Mouse (Mus musculus) cerebellum, adult 2 months (tissue): ENCODE results near the gene Rpl23. TPM values are rescaled to one million over a fixed set of nuclear protein-coding genes. Genes with fewer than 3 reads are reported as not detected.

Source experiments
- DNase-seq, 2 experiments: peaks; one replicate each; pipeline ENCODE4 v3.0.0; 2021
- H3K27ac ChIP-seq: fragments of 200-500 bp; 2 replicates; pipeline ENCODE4 v1.5.1; 2012; ENCODE audit warnings: low read length, control low read depth, inconsistent platforms; ENCODE audit not compliant: insufficient read depth
- H3K27me3 ChIP-seq: fragments of 200-500 bp; 2 replicates; pipeline ENCODE4 v1.6.1; 2012; ENCODE audit warnings: inconsistent platforms, mild to moderate bottlenecking, low read length, moderate library complexity; ENCODE audit not compliant: control insufficient read depth, insufficient read depth
- H3K4me1 ChIP-seq: fragments of 200-500 bp; 2 replicates; pipeline ENCODE4 v1.6.1; 2011; ENCODE audit warnings: low read length; ENCODE audit not compliant: control insufficient read depth, insufficient read depth
- H3K4me3 ChIP-seq: fragments of 200-500 bp; replicated peaks from 2 replicates; pipeline ENCODE3; 2011; ENCODE audit warnings: mild to moderate bottlenecking, low read depth, low read length, control low read depth; ENCODE audit not compliant: insufficient read depth
- CTCF ChIP-seq: fragments of 200-500 bp; IDR thresholded peaks from 2 replicates; pipeline ENCODE4 v1.5.1; 2011; ENCODE audit warnings: low read depth, mild to moderate bottlenecking, control low read depth, low read length, moderate library complexity, borderline replicate concordance; ENCODE audit not compliant: insufficient read depth
- POLR2A ChIP-seq: fragments of 200-500 bp; IDR thresholded peaks from 2 replicates; pipeline ENCODE4 v1.6.1; 2011; ENCODE audit warnings: low read length, control low read depth, borderline replicate concordance; ENCODE audit not compliant: insufficient read depth
- whole genome bisulfite sequencing: fragments of 180-500 bp; shearing (Covaris S2); methylation state at CpG from one replicate; pipeline ENCODE4 v1.1.7; 2018; 5-methylcytosine and 5-hydroxymethylcytosine counted together
- polyA plus RNA-seq: library from polyadenylated mRNA; depleted of rRNA; stranded (reverse); fragments of >200 nt; gene quantifications from 2 replicates; pipeline ENCODE4 v1.2.3, GENCODE M21; 2012

The Rpl23 gene
- polyA plus RNA-seq, 1 experiment: 281 TPM

DNA sequence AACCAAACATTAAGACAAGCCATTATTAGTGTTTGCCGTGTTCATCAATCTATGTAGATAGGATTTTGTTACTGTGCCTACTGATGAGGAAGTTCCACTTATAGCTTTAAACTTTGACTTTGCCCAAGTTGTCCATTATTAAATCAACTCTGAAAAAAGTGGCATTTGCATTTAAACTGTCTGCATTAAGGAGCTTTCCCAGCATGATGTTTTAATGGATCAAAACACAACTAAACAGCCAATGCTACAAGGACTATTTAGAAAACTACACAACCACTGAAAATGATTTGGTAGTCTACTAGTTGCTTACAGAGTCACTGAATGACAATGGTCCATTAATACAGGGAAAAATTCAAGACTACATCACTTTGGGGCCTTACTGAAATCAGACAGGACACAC, 3.3 kb downstream of the Rpl23 start:
- 95% methylated on average over 1 of the region's 1 CpGs for WGBS
- Histone ChIP-seq H3K4me3 (no peak overlapping the region), H3K27ac (no peak overlapping the region), H3K27me3 (no peaks in the 10 kb centered on the region), H3K4me1 (no peaks in the 10 kb centered on the region)
- DNase-seq: no peak
- TF ChIP-seq POLR2A (no peak), CTCF (no peak)

DNA sequence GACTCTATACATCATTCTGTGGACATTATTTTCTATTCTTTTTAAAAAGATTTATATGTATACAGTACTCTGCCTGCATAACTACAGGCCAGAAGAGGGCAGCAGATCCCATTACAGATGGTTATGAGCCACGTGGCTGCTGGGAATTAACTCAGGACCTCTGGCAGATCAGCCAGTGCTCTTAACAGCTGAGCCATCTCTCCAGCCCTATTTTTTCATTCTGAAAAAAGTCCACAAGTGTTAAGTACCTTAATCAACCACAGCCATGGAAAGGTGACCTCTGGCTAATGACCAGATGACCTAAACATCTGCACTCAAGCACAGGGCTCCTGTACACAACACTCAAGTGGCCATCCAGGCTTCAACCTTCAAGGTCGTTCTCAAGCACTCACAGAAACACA, 5.1 kb downstream of the Rpl23 start:
- Histone ChIP-seq H3K27me3 (no peaks in the 10 kb centered on the region), H3K27ac (no peak overlapping the region), H3K4me1 (no peaks in the 10 kb centered on the region), H3K4me3 (no peak overlapping the region)
- DNase-seq: no peak
- no peak for TF ChIP-seq POLR2A
- TF ChIP-seq CTCF: no peak
- WGBS: 46% methylated on average over 2 of the region's 2 CpGs

DNA sequence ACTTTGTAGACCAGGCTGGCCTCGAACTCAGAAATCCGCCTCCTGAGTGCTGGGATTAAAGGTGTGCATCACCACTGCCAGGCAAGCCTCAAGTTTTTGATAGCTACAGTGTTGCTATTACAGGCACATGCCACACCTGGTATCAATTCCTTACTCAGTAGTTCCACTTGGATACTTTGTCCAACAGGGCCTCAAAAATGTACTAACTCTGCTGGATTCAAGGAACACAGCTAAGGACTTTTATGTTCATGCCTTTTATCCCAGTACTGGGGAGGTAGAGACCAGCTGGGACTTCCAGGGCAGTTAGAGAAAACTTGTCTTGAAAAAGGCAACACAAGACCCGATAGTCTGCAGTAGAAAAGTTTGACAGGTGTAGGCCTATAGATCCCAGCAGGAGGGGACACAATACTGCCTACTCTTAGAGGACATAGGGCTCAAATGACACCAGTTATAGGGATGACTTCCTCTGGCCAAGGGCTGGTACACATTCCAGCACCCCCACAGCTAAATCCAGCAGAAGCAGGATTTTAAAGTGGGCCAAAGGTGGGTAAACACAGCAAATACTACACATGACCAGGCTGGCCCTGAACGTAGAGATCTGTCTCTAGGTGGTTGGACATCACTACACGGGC, 5.6 kb downstream of the Rpl23 start:
- WGBS: 54% methylated on average over 5 of the region's 5 CpGs
- DNase-seq: no peak
- TF ChIP-seq POLR2A: no peak
- TF ChIP-seq CTCF: no peak
- H3K27ac ChIP-seq: no peak overlapping the region
- no peaks in the 10 kb centered on the region for H3K27me3 ChIP-seq
- no peaks in the 10 kb centered on the region for H3K4me1 ChIP-seq
- no peak overlapping the region for H3K4me3 ChIP-seq

DNA sequence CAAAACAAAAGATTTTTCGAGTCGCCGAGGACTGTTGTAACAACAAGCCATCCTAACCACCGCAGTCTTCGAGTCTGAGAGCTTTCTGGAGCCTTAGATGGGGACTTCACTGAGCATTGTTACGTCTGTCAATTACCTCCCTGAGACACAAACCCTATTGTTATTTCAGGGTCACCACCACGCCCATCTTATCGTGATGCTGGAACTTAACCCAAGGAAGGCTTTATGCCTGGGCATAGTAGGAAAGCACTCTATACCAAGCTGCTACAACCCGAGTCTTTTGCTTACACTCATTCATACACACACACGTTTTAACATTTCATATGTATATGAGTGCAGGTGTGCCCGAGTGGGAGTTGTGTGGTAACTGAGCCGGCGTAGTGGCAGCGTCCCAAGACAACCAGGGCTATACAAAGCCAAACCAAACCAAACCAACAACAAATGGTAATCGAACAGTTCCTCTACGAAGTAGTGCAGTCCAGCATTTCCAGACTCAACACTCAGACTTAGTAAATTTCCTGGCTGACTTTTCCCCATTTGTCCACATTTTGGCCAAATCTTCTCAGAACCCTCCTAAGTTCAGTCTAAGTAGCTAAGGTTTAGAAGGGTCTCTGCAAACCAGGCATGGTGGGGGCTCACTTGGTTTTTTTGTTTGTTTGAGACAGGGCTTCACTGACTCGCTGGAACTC, 6.3 kb downstream of the Rpl23 start, which contains the start of gene 1700001P01Rik:
Gene 1700001P01Rik (minus strand): TSS at position 111 of the 689 bp plus-strand sequence.
- Histone ChIP-seq H3K4me3 (no peak within 1 kb of the TSS), H3K27me3 (no peaks in the 10 kb centered on the region), H3K4me1 (no peaks in the 10 kb centered on the region), H3K27ac (no peak within 1 kb of the TSS)
- TF ChIP-seq POLR2A (no peak), CTCF (no peak)
- no peak for DNase-seq
- 46% methylated on average over 17 of the region's 17 CpGs for WGBS

DNA sequence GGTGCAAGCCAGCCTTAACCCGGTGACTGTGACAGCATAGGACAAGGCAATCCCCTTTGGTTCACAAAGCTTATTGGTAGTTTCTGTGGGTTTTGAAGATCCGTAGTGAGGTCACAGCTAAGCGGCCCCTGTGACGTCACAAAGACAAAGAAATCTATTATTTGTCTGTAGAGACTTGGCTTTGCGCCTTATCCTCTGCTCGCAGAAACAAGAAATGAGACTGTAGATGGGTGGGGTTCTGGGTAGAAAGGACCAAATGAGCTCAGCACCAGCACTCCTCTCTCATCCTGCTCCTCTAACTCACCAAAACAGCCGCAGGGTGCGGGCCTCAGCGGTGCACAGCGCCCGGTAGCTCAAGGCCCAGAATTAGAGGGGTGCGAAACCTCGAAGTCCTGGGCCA, 7.1 kb downstream of the Rpl23 start:
- Histone ChIP-seq H3K4me3 (no peak overlapping the region), H3K27me3 (no peaks in the 10 kb centered on the region), H3K4me1 (no peaks in the 10 kb centered on the region), H3K27ac (no peak overlapping the region)
- TF ChIP-seq CTCF (no peak), POLR2A (no peak)
- DNase-seq: no peak
- WGBS: 72% methylated on average over 13 of the region's 13 CpGs

DNA sequence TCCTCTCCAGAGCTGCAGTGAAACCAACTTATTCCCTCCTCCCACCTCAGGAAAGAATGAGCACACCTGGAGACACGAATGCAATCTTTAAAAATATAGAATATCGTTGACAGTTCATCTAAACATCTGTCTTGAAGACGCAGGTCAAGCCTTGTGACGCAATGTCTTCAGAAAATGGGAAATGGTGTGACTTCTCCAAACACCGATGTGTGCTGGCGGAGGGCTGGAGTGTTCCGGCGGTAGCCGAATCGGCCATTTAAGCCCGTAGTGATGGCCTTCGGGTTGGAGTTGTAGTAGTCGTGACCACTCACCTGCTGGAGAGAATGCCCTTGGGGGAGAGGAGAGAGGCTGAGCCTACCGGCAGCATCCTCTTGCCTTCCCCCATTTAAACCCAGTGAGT, 10.8 kb downstream of the Rpl23 start:
- DNase-seq: no peak
- Histone ChIP-seq H3K4me3 (no peak overlapping the region), H3K4me1 (no peaks in the 10 kb centered on the region), H3K27ac (no peak overlapping the region), H3K27me3 (no peaks in the 10 kb centered on the region)
- no peak for TF ChIP-seq CTCF
- no peak for TF ChIP-seq POLR2A
- WGBS: 79% methylated on average over 14 of the region's 14 CpGs

DNA sequence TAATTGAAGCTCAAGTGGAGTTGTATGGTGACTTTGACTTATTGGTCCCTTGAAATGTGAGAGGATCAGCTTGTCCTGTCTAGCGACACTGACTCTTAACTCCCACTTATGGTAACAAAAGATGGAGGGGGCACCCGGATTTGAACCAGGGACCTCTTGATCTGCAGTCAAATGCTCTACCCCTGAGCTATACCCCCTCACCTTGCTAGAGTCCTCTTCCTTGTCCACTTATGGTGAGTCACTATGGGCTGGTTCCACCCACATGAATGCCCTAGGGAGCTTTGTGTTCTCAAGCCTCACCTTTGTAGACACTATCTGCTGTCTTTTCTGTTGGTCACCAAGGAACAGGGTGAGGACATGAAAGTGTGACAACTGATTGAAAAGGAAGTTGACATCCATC, 12.5 kb downstream of the Rpl23 start:
- Histone ChIP-seq H3K4me1 (peaks cover 8% of the 10 kb centered on the region; the same call in 1 of the 2 replicates), H3K4me3 (no peak overlapping the region), H3K27ac (no peak overlapping the region), H3K27me3 (no peaks in the 10 kb centered on the region)
- DNase-seq: no peak
- WGBS: 36% methylated on average over 2 of the region's 2 CpGs
- TF ChIP-seq CTCF (no peak), POLR2A (no peak)

DNA sequence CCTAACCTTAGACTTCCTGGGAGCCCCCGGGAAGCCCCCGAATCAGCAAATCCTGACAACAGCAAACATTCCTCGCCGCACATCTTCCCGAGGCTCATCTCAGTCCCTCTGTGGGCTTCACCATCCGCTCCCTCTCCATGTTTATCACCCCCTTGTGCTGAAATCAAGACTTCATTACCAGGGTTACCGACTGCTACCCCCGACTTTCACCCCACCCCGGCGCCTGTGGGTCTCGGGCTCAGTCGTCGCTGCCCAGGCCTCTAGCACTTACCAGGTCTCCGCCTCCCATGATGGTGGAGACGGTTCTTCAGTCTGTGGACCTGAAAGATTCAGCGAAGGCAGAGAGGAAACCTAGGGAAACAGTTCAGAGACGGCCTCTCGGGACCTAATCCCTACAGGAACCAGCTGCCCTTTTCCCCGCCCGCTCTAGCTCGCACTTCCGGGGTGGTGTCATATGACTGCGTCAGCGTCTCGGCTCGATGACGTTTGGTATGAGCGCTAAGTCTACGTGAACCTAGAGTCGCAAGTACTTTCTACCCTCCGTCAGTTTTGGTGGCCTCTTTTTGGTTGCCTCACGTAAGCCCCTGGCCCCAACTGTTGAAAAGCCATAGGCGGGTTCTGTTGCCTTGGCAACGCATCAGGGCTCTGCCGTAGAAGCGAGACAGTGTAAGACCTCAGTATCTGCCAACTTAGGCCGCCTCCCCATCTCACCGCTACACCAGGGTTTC, 15.9 kb downstream of the Rpl23 start, which contains the start of gene Cwc25:
Gene Cwc25 (minus strand): TSS at position 403 of the 728 bp plus-strand sequence.
- TF ChIP-seq POLR2A (peak; percentile 93; the same call in 1 of the 2 replicates), CTCF (no peak)
- DNase-seq: peak; percentile 95 to 96
- Histone ChIP-seq H3K27me3 (no peaks in the 10 kb centered on the region), H3K4me1 (peaks cover 8% of the 10 kb centered on the region; the same call in 1 of the 2 replicates), H3K4me3 (peak within 1 kb of the TSS; percentile 95), H3K27ac (peak within 1 kb of the TSS; percentile 91)
- under 1% methylated on average over 38 of the region's 38 CpGs for WGBS
